Mouse (Mus musculus): ENCODE measurements around the gene Zbtb20. TPM values are rescaled to one million over a fixed set of nuclear protein-coding genes. Genes with fewer than 3 reads are reported as not detected.

Gene Zbtb20
- polyA plus RNA-seq, 1 experiment from 2014 or later = 15.4 TPM

DNA sequence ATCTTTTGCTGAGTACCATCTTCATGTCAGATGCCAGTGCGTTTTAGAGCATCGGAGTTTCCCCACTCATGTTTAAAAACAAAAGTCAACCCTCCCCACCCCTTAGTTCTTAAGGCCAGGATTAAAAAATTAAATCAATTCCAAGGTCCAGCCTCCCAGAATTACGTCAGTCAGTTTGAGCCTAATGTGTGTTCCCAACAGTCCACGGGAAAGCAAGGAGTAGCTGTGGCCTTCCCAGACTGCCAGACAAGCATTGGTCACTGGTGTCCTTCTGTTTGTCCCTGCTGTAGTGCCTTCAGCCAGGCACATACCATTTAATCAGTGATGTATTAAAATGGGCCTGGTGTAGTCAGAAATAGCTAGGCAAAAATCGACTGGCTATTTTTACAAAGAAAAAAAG lies 673.1 kb downstream of the Zbtb20 start:
- H3K36me3 ChIP-seq (replicated peaks; ENCODE audit: control insufficient read depth, insufficient read depth, low read depth, low read length) = no peaks in the 10 kb centered on the region
- 76% methylated on average over 5 of the region's 5 CpGs for WGBS
- no peak overlapping the region for H3K27ac ChIP-seq (replicated peaks; ENCODE audit: low read depth, low read length)
- no peak overlapping the region for H3K4me2 ChIP-seq (ENCODE audit: low read depth, low read length)
- no peaks in the 10 kb centered on the region; the same call in 1 of the 2 replicates for H3K4me1 ChIP-seq (ENCODE audit: control insufficient read depth, insufficient read depth, low read length)
- no peaks in the 10 kb centered on the region for H3K27me3 ChIP-seq (ENCODE audit: control insufficient read depth, insufficient read depth, low read length)
- H3K4me3 ChIP-seq (ENCODE audit: low read depth, low read length) = no peak overlapping the region
- ATAC-seq (replicated peaks; ENCODE audit: insufficient number of reproducible peaks, low FRiP score, low TSS enrichment, low read depth) (no peak), DNase-seq (ENCODE audit: low spot score) (no peak)
- no peaks in the 10 kb centered on the region for H3K9me3 ChIP-seq (replicated peaks; ENCODE audit: control insufficient read depth, low read length)
- no peak overlapping the region for H3K9ac ChIP-seq (replicated peaks; ENCODE audit: low read length)

DNA sequence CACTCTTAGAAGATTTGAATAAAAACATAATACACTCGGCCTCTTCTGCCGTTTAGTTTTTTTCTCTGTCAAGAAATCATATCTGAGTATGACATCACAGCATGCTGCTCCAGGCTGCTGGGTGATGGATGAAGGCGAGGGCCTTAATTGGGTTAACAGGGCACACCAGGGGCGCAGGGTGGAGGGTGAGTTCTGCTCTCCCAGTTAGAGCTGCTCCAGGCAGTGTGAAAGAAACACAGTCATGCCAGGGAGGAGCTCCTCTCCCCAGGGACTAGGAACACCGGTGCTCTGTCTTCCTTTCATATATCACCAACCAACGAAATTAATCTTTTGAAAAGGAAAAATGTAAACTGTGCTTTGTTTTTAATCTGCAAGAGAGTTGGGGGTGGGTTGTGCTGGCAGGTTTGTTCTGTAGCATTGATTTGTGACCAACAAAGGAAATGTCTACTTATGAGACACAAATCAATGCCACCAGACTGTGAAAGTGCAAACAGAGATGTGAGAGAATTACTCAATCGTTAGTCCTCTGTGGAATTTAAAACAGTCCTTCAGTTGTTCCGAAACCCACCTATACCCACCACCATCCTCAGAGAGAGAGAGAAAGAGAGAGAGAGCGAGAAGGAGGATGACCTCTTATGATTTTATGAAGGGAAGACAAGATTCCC lies 673.9 kb downstream of the Zbtb20 start:
- H3K4me1 ChIP-seq (ENCODE audit: control insufficient read depth, insufficient read depth, low read length) = no peaks in the 10 kb centered on the region; the same call in 1 of the 2 replicates
- H3K36me3 ChIP-seq (replicated peaks; ENCODE audit: control insufficient read depth, insufficient read depth, low read depth, low read length) = no peaks in the 10 kb centered on the region
- no peak for ATAC-seq (replicated peaks; ENCODE audit: insufficient number of reproducible peaks, low FRiP score, low TSS enrichment, low read depth)
- H3K4me3 ChIP-seq (ENCODE audit: low read depth, low read length) = no peak overlapping the region
- no peaks in the 10 kb centered on the region for H3K27me3 ChIP-seq (ENCODE audit: control insufficient read depth, insufficient read depth, low read length)
- H3K9me3 ChIP-seq (replicated peaks; ENCODE audit: control insufficient read depth, low read length) = no peaks in the 10 kb centered on the region
- no peak for DNase-seq (ENCODE audit: low spot score)
- H3K9ac ChIP-seq (replicated peaks; ENCODE audit: low read length) = no peak overlapping the region
- WGBS = 53% methylated on average over 9 of the region's 9 CpGs
- H3K4me2 ChIP-seq (ENCODE audit: low read depth, low read length) = no peak overlapping the region
- no peak overlapping the region for H3K27ac ChIP-seq (replicated peaks; ENCODE audit: low read depth, low read length)

DNA sequence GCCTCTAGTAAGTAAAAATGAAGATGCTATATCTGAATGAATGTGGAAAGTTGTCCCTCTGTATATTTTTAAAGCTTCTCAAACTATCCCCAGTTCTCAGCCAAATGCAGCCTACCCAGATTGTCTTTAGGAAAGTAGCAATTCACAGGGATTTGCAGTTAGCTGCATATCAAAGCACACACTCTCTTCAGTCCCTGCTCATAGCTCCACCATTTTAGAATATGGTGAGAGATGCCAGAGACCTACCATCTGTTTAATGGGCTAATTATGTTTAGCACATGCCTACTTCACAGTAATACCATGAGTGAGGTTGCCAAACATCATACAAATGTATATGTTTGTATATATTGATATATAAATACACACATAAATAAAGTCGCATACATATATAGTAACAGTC lies 676.8 kb downstream of the Zbtb20 start:
- Histone ChIP-seq H3K9me3 (replicated peaks; ENCODE audit: control insufficient read depth, low read length) (no peaks in the 10 kb centered on the region), H3K9ac (replicated peaks; ENCODE audit: low read length) (no peak overlapping the region), H3K27ac (replicated peaks; ENCODE audit: low read depth, low read length) (no peak overlapping the region), H3K4me1 (ENCODE audit: control insufficient read depth, insufficient read depth, low read length) (no peaks in the 10 kb centered on the region; the same call in 1 of the 2 replicates), H3K27me3 (ENCODE audit: control insufficient read depth, insufficient read depth, low read length) (no peaks in the 10 kb centered on the region), H3K4me3 (ENCODE audit: low read depth, low read length) (no peak overlapping the region), H3K4me2 (ENCODE audit: low read depth, low read length) (no peak overlapping the region), H3K36me3 (replicated peaks; ENCODE audit: control insufficient read depth, insufficient read depth, low read depth, low read length) (no peaks in the 10 kb centered on the region)
- ATAC-seq (replicated peaks; ENCODE audit: insufficient number of reproducible peaks, low FRiP score, low TSS enrichment, low read depth) (no peak), DNase-seq (ENCODE audit: low spot score) (no peak)
- WGBS = 93% methylated on average over 1 of the region's 1 CpGs

DNA sequence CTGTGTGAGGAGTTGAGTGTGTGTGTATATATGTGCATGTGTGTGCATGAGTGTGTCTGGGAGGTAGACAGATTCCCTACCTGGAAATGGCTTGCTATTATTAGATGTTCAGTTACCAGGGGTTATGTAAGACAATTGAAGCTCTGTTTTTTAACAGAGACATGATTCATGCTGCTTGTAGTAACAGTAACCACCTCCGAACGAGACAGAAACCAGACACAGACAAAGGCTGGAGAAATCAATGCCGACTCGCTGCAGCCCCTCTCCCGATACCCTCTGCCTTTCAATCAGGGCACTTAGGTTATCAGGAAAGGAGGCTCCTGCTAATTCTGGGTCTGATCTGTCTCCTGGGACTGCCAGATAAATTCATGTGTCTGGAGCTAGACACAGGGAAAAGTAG lies 681.7 kb downstream of the Zbtb20 start:
- Histone ChIP-seq H3K4me2 (ENCODE audit: low read depth, low read length) (no peak overlapping the region), H3K27ac (replicated peaks; ENCODE audit: low read depth, low read length) (no peak overlapping the region), H3K4me3 (ENCODE audit: low read depth, low read length) (no peak overlapping the region), H3K36me3 (replicated peaks; ENCODE audit: control insufficient read depth, insufficient read depth, low read depth, low read length) (no peaks in the 10 kb centered on the region), H3K9me3 (replicated peaks; ENCODE audit: control insufficient read depth, low read length) (no peaks in the 10 kb centered on the region), H3K4me1 (ENCODE audit: control insufficient read depth, insufficient read depth, low read length) (no peaks in the 10 kb centered on the region), H3K27me3 (ENCODE audit: control insufficient read depth, insufficient read depth, low read length) (no peaks in the 10 kb centered on the region), H3K9ac (replicated peaks; ENCODE audit: low read length) (no peak overlapping the region)
- 39% methylated on average over 5 of the region's 5 CpGs for WGBS
- no peak for DNase-seq (ENCODE audit: low spot score)
- no peak for ATAC-seq (replicated peaks; ENCODE audit: insufficient number of reproducible peaks, low FRiP score, low TSS enrichment, low read depth)

DNA sequence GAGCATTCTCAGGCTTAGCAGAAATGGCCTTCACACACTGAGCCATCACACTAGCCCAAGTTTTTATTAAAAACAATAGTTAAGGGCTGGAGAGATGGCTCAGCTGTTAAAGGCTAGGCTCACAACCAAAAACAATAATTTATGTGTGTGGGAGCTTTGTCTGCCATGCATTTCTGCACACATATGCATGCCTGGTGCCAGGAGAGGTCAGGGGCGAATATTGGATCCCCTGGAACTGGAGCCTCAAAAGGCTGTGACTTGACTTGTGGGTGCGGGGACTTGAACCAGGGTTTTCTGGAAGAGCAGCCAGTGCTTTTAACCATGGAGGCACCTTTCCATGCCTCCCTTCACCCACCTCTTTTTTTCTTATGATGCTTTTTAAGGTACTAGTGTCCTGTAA lies 685.6 kb downstream of the Zbtb20 start:
- Histone ChIP-seq H3K4me1 (ENCODE audit: control insufficient read depth, insufficient read depth, low read length) (no peaks in the 10 kb centered on the region), H3K4me2 (ENCODE audit: low read depth, low read length) (no peak overlapping the region), H3K9ac (replicated peaks; ENCODE audit: low read length) (no peak overlapping the region), H3K9me3 (replicated peaks; ENCODE audit: control insufficient read depth, low read length) (no peaks in the 10 kb centered on the region), H3K27ac (replicated peaks; ENCODE audit: low read depth, low read length) (no peak overlapping the region), H3K4me3 (ENCODE audit: low read depth, low read length) (no peak overlapping the region), H3K27me3 (ENCODE audit: control insufficient read depth, insufficient read depth, low read length) (no peaks in the 10 kb centered on the region), H3K36me3 (replicated peaks; ENCODE audit: control insufficient read depth, insufficient read depth, low read depth, low read length) (no peaks in the 10 kb centered on the region)
- WGBS = 92% methylated on average over 2 of the region's 2 CpGs
- no peak for DNase-seq (ENCODE audit: low spot score)
- ATAC-seq (replicated peaks; ENCODE audit: insufficient number of reproducible peaks, low FRiP score, low TSS enrichment, low read depth) = no peak

DNA sequence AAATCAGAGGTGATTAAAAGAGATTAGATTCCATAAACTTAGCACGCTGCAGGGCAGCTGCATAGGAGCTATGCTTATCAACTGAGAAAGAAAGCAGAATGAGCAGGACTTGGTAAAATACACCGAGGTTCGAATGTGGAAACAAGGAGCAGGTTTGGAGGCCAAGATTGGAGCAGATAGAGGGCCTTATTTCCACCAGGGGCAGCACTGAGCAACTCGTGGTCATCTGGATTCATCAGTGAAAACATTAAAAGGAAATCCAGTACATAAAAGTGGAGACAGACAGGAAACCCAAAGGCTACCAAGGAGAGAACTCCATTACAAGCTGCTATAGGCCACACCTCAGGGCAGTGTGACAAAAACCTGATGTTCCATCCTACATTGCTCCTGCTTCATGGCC lies 686.3 kb downstream of the Zbtb20 start:
- WGBS = 88% methylated on average over 4 of the region's 4 CpGs
- Histone ChIP-seq H3K4me1 (ENCODE audit: control insufficient read depth, insufficient read depth, low read length) (no peaks in the 10 kb centered on the region), H3K9me3 (replicated peaks; ENCODE audit: control insufficient read depth, low read length) (no peaks in the 10 kb centered on the region), H3K27ac (replicated peaks; ENCODE audit: low read depth, low read length) (no peak overlapping the region), H3K36me3 (replicated peaks; ENCODE audit: control insufficient read depth, insufficient read depth, low read depth, low read length) (no peaks in the 10 kb centered on the region), H3K9ac (replicated peaks; ENCODE audit: low read length) (no peak overlapping the region), H3K4me2 (ENCODE audit: low read depth, low read length) (no peak overlapping the region), H3K4me3 (ENCODE audit: low read depth, low read length) (no peak overlapping the region), H3K27me3 (ENCODE audit: control insufficient read depth, insufficient read depth, low read length) (no peaks in the 10 kb centered on the region)
- DNase-seq (ENCODE audit: low spot score) (no peak), ATAC-seq (replicated peaks; ENCODE audit: insufficient number of reproducible peaks, low FRiP score, low TSS enrichment, low read depth) (no peak)

DNA sequence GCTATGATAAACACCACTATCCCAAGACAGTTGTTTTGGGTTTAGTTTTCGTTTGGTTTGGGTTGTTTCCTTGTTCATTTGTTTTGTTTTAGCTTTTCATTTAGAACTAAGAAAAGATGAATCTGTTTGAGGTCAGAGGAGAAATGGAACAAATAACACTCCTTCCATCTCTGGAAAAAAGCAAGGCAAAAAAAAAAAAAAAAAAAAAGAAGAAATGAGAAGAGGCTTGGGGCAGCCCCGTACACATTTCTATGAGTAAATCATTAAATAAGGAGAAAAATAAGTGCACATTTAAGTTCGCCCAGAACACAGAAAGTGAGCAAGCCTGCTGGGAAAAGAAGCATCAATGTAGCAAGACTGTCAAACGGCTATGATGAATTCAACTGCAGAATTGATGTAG lies 690.2 kb downstream of the Zbtb20 start:
- no peaks in the 10 kb centered on the region for H3K4me1 ChIP-seq (ENCODE audit: control insufficient read depth, insufficient read depth, low read length)
- 86% methylated on average over 4 of the region's 4 CpGs for WGBS
- no peaks in the 10 kb centered on the region for H3K27me3 ChIP-seq (ENCODE audit: control insufficient read depth, insufficient read depth, low read length)
- H3K36me3 ChIP-seq (replicated peaks; ENCODE audit: control insufficient read depth, insufficient read depth, low read depth, low read length) = no peaks in the 10 kb centered on the region
- no peak overlapping the region for H3K4me2 ChIP-seq (ENCODE audit: low read depth, low read length)
- ATAC-seq (replicated peaks; ENCODE audit: insufficient number of reproducible peaks, low FRiP score, low TSS enrichment, low read depth) = no peak
- H3K9me3 ChIP-seq (replicated peaks; ENCODE audit: control insufficient read depth, low read length) = no peaks in the 10 kb centered on the region
- no peak overlapping the region for H3K9ac ChIP-seq (replicated peaks; ENCODE audit: low read length)
- no peak overlapping the region for H3K4me3 ChIP-seq (ENCODE audit: low read depth, low read length)
- DNase-seq (ENCODE audit: low spot score) = no peak
- no peak overlapping the region for H3K27ac ChIP-seq (replicated peaks; ENCODE audit: low read depth, low read length)

DNA sequence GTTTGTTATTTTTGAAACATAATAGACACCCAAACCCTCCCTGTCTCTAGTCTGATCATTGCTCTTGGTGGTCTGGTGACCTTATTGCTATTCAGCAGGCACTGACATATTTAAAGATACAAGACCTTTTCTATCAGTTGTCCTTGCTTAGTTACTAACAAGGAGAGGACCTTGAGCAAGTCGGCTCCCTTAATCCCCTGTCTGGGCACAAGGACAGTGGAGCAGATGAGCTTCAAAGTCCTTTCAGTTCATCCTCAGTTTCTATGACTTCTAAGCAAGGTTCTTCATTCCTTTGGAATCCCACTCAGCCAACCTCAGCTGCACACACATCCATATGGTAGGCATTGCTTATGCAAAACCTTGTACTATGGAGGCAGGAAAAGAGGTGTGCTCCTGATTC lies 690.8 kb downstream of the Zbtb20 start:
- 82% methylated on average over 1 of the region's 1 CpGs for WGBS
- no peak overlapping the region for H3K4me3 ChIP-seq (ENCODE audit: low read depth, low read length)
- H3K4me2 ChIP-seq (ENCODE audit: low read depth, low read length) = no peak overlapping the region
- no peaks in the 10 kb centered on the region for H3K36me3 ChIP-seq (replicated peaks; ENCODE audit: control insufficient read depth, insufficient read depth, low read depth, low read length)
- H3K4me1 ChIP-seq (ENCODE audit: control insufficient read depth, insufficient read depth, low read length) = no peaks in the 10 kb centered on the region
- no peak overlapping the region for H3K9ac ChIP-seq (replicated peaks; ENCODE audit: low read length)
- no peaks in the 10 kb centered on the region for H3K9me3 ChIP-seq (replicated peaks; ENCODE audit: control insufficient read depth, low read length)
- H3K27ac ChIP-seq (replicated peaks; ENCODE audit: low read depth, low read length) = no peak overlapping the region
- no peaks in the 10 kb centered on the region for H3K27me3 ChIP-seq (ENCODE audit: control insufficient read depth, insufficient read depth, low read length)
- ATAC-seq (replicated peaks; ENCODE audit: insufficient number of reproducible peaks, low FRiP score, low TSS enrichment, low read depth) (no peak), DNase-seq (ENCODE audit: low spot score) (no peak)

Measured in embryonic facial prominence, embryonic 11.5 days (tissue).